Mouse (Mus musculus): Measurements from ENCODE around the gene Hras. TPM values are rescaled to one million over a fixed set of nuclear protein-coding genes. Genes with fewer than 3 reads are reported as not detected.

Hras gene
- total RNA-seq (2023) = 10 to 100 TPM; 30.0 to 30.9 TPM

GRCm38 (mm10) chr7:141193948-141194347, at the start of gene Hras, which contains the start of gene Lrrc56:
Gene Hras (minus strand): TSS chr7:141194005.
Gene Lrrc56 (plus strand): TSS chr7:141194157.

GRCm38 (mm10) chr7:141228279-141229067, 34.7 kb upstream of the Hras start, which contains the start of gene Phrf1:
Gene Phrf1 (plus strand): TSS chr7:141228784.

GRCm38 (mm10) chr7:141215101-141215879, 21.5 kb upstream of the Hras start, which contains the start of gene Rassf7:
Gene Rassf7 (plus strand): TSS chr7:141215860.

GRCm38 (mm10) chr7:141213605-141214235, 19.9 kb upstream of the Hras start, which contains the start of gene Lmntd2:
Gene Lmntd2 (minus strand): TSS chr7:141214080.

GRCm38 (mm10) chr7:141172116-141173006, 21.4 kb downstream of the Hras start, which contains the start of gene Rnh1:
Gene Rnh1 (minus strand): TSS chr7:141172857.

Other genes with a start within 250 kb of the Hras start
- gene Ifitm5, start 243.7 kb downstream of the Hras start, total RNA-seq (2023) = 1 to 10 TPM; 1.5 to 3.2 TPM
- gene Gm45717, start 238.1 kb downstream of the Hras start, total RNA-seq (2023) = not detected
- 100 to 1,000 TPM; 431 to 529 TPM for gene Ifitm2, start 238.0 kb downstream of the Hras start, total RNA-seq (2023)
- gene Ifitm1, start 226.8 kb downstream of the Hras start, total RNA-seq (2023) = 100 to 1,000 TPM; 290 to 313 TPM
- gene Ifitm3, start 183.2 kb downstream of the Hras start, total RNA-seq (2023) = 100 to 1,000 TPM; 439 to 533 TPM
- gene Ifitm6, start 176.1 kb downstream of the Hras start, total RNA-seq (2023) = 100 to 1,000 TPM; 869 to 973 TPM
- not detected for gene Gm17387, start 164.9 kb downstream of the Hras start, total RNA-seq (2023)
- 1 to 10 TPM in 1 of 2 experiments, under 1 TPM in 1; 0.67 to 1.2 TPM for gene B4galnt4, start 132.9 kb downstream of the Hras start, total RNA-seq (2023)
- 1 to 10 TPM; 3.6 to 5.5 TPM for gene Pkp3, start 115.8 kb downstream of the Hras start, total RNA-seq (2023)
- gene Sigirr, start 93.4 kb downstream of the Hras start, total RNA-seq (2023) = 1 to 10 TPM; 6.6 to 7.4 TPM
- not detected for gene Ano9, start 76.2 kb downstream of the Hras start, total RNA-seq (2023)
- gene Ptdss2, start 71.6 kb downstream of the Hras start, total RNA-seq (2023) = 10 to 100 TPM in 1 of 2 experiments, 1 to 10 TPM in 1; 7.5 to 14.3 TPM
- gene Rnh1, start 21.1 kb downstream of the Hras start, total RNA-seq (2023) = 100 to 1,000 TPM in 1 of 2 experiments, 10 to 100 TPM in 1; 85.6 to 106 TPM
- 1 to 10 TPM; 3.8 to 5.6 TPM for gene Lrrc56, start 152 bp upstream of the Hras start, total RNA-seq (2023)
- gene Lmntd2, start 20.1 kb upstream of the Hras start, total RNA-seq (2023) = under 1 TPM; 0.18 to 0.22 TPM
- gene Rassf7, start 21.9 kb upstream of the Hras start, total RNA-seq (2023) = 1 to 10 TPM; 4.0 to 5.0 TPM
- gene Phrf1, start 34.8 kb upstream of the Hras start, total RNA-seq (2023) = 10 to 100 TPM; 77.4 to 85.4 TPM
- 10 to 100 TPM; 27.7 to 35.2 TPM for gene Irf7, start 72.5 kb upstream of the Hras start, total RNA-seq (2023)
- gene Cdhr5, start 82.8 kb upstream of the Hras start, total RNA-seq (2023) = not detected
- not detected for gene Sct, start 85.1 kb upstream of the Hras start, total RNA-seq (2023)
- gene Drd4, start 98.0 kb upstream of the Hras start, total RNA-seq (2023) = not detected
- 10 to 100 TPM; 29.1 to 29.5 TPM for gene Deaf1, start 133.7 kb upstream of the Hras start, total RNA-seq (2023)
- 10 to 100 TPM in 1 of 2 experiments, 1 to 10 TPM in 1; 9.5 to 10.8 TPM for gene Tmem80, start 133.7 kb upstream of the Hras start, total RNA-seq (2023)
- gene Eps8l2, start 144.9 kb upstream of the Hras start, total RNA-seq (2023) = under 1 TPM in 1 of 2 experiments, not detected in 1; 0.78 TPM
- gene Taldo1, start 198.2 kb upstream of the Hras start, total RNA-seq (2023) = 100 to 1,000 TPM; 737 to 741 TPM
- gene Gatd1, start 220.1 kb upstream of the Hras start, total RNA-seq (2023) = 10 to 100 TPM; 19.7 to 19.9 TPM
- gene Cend1, start 235.5 kb upstream of the Hras start, total RNA-seq (2023) = not detected
- 10 to 100 TPM; 14.0 to 16.2 TPM for gene Slc25a22, start 243.9 kb upstream of the Hras start, total RNA-seq (2023)